Mouse (Mus musculus) urinary bladder, adult 2 months (tissue): ENCODE data around the gene Mapk13. TPM values are rescaled to one million over a fixed set of nuclear protein-coding genes. Genes with fewer than 3 reads are reported as not detected.
"Not testable (repeated sequence)": the region's sequence is repeated elsewhere in the genome, so short reads cannot be mapped to it uniquely, and the experiment has no call there.

Experiments
- DNase-seq: peaks from one replicate; pipeline ENCODE4 v3.0.0; 2022; ENCODE audit warnings: low spot score
- polyA plus RNA-seq: library from polyadenylated mRNA; depleted of rRNA; stranded (reverse); fragments of >200 nt; gene quantifications from 2 replicates; pipeline ENCODE4 v1.2.3, GENCODE M21; 2012; rRNA removed

Gene Mapk13
- polyA plus RNA-seq, 1 experiment = 42.8 TPM

DNA sequence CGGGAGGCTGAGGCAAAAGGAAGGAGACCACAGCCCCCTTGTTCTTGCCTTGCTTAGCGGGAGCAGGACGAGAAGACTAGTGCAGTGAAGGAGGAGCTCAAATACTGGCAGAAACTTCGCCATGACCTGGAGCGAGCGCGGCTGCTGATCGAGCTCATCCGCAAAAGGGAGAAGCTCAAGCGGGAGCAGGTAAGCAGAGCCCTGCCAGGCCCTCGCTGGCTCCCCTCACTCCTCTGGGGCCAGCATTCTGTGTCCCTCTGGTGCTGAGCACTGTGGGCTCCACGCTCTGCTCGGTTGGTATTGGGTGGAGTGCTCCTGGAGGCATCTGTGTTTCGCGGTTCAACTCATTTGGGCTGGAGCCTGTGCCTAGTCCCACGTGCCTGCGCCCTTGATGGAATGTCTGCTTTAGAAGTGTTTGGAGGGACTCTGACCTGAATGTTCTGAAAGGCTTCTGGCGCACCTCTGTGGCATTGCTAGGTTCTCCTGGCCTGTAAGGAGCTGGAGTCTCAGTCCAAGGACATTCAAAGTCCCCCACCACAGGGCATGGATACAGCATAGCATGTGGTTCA, 45.5 kb downstream of the Mapk13 start:
- no peak for DNase-seq

DNA sequence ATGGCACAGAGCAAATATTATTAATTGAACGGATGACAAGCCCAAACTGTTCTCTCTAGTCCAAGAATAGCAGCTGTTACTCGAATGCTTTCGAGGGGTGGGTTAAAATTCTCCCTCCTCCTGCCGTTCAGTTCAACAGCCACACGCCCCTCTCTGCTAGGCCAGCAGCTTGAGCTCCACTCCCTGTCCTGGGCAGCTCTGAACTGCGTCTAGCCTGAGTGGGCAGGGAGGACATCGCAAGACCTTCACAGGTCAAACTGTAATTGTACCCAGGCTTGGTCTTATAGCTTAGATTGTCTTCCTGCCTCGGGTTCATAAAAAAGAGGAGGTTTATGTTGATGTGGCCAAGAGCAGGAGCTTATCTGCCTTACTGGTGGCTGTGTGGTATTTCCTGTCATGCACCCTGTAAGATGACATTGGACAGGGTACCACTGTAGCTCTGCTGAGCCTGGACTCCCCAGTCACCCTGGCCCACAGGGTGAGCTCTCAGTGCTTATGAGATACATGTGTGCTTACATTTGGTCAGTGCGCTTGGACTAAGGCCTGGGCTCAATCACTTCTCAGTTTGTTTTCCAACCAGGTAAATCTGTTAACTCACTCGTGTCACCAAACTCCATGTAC, 46.4 kb downstream of the Mapk13 start:
- DNase-seq = no peak

DNA sequence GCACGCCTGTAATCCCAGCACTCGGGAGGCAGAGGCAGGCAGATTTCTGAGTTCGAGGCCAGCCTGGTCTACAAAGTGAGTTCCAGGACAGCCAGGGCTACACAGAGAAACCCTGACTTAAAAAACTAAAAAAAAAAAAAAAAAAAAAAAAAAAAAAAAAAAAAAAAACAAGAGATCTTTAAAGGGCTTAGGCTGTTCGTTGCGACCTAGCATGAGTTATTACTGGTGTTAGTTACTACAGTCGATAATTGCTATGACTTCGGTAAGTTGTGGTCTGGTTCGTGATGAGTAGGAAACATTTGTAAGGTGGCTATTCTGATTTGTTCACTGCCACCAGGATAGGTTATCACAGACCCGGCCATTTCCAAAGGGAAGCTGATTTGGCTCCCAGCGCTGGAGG, 47.2 kb downstream of the Mapk13 start:
- not testable (repeated sequence) for DNase-seq

DNA sequence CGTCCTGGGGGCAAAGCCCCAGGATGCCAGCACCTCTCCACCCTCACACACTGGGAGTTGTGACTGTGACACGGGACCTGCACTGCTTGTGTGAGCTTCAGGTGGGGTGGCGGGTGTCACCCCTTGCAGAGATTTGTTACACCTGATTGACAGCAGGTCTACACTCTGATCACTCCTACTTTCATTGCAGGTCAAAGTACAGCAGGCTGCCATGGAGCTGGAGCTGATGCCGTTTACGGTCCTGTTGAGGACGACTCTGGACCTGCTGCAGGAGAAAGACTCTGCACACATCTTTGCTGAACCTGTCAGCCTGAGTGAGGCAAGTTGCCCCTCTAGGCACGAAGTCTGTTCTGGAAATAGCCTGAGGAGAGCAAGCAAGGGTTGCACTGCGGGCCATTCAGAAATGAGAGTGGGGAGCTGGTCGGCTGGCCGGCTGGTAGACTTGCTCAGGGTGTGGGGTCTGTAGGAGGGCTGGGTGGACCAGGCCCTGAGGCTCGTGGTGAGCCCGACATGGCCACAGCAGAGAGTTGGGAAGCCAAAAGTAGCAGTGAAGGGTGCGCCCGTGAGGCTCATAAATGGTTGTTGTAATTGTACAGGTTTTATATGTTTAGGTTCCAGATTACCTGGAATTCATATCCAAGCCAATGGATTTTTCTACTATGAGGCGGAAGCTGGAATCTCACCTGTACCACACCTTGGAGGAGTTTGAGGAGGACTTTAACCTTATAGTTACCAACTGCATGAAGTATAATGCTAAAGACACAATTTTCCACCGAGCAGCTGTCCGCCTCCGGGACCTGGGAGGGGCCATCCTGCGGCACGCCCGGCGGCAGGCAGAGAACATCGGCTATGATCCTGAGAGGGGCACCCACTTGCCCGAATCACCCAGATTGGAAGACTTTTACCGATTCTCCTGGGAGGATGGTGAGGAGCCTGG, 48.0 kb downstream of the Mapk13 start:
- no peak for DNase-seq

DNA sequence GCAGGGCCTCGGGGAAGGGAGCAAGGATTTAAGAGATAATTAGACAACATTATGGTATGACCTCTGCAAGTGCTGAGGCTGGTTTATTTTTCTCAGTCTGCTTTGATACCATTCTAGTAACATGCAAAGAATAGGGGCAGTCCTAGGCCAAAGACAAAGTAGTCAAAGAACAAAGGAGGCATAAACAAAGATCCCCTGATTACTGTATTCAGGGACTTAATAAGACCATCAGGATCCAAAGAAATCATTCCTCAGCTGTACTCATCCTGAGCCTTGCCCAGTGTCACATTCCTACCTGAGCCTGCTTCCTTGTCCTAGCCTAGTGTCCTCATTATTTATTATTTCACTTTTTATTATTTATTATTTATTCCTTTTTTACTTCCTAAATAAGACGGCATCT, 51.1 kb downstream of the Mapk13 start:
- no peak for DNase-seq

DNA sequence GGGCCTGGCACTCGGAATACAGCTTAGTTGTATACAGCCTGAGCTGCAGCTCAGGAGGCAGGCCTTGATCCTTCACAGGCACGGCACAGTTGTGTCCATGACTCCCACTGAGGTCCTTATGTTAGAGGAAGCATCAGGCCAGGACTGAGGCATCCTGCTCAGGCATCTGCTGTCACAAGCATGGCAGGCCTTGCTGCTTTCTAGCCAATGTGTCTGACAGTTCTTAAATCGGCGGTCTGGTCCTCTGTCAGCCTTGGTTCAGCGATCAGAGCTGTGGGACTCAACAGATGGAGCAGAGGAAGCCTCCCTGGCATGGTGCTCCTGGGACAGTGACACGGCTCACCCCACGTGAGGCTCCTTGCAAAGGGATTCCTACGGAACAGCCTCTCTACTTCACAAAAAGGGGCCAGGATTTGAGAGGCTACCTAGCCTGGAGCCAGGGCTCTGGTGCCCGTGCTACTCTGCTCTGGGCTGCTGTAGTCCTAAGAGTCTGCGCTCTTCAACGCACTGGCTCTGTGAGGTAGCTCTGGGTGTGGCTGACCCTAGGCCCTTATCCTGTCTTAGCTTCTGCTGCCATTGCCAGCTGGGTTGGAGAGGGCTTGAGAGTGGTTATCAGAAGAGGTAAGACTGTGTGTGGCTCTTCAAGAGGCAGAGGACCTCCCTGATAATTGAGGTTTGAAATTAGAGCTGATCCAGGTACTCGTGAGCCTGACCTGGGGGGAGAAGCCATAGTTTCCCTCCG, 54.1 kb downstream of the Mapk13 start:
- DNase-seq = no peak

DNA sequence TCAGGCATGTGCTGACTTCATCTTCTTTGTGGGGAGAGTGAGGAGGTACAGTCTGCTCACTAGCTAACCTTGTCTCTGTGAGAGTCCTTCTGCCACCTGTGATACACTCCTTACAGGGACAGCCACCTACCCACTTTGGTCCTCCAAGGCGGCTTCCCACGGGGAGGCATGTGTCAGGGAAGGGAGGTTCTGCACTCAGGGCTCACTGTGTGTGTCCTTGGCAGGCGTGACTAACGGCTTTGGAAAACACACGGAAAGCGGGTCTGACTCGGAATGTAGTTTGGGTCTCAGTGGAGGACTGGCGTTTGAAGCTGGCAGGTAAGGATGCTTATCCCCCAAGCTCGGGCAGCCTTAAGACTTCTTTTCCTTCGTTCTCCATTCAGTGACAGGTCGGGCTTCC, 54.7 kb downstream of the Mapk13 start:
- DNase-seq = no peak

DNA sequence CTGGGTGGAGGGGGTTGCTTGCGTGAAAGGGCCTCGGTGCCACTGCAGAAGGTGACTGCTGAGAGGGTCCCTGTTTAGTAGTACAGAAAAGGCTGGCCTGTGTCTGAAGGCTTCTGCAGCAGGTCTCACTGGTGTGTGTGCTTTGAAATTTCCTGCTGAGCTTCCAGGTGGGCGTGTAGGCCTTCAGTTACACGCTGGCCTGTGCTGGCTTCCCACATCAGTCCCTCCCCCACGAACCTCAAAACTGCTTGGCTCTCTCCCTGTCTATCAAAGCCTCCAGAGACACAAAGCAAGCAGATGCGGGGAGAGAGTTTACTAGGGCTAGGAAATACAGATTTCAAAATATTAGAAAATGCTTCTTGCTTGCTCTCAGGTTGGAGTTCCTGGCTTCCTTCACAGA, 55.8 kb downstream of the Mapk13 start:
- DNase-seq = no peak

DNA sequence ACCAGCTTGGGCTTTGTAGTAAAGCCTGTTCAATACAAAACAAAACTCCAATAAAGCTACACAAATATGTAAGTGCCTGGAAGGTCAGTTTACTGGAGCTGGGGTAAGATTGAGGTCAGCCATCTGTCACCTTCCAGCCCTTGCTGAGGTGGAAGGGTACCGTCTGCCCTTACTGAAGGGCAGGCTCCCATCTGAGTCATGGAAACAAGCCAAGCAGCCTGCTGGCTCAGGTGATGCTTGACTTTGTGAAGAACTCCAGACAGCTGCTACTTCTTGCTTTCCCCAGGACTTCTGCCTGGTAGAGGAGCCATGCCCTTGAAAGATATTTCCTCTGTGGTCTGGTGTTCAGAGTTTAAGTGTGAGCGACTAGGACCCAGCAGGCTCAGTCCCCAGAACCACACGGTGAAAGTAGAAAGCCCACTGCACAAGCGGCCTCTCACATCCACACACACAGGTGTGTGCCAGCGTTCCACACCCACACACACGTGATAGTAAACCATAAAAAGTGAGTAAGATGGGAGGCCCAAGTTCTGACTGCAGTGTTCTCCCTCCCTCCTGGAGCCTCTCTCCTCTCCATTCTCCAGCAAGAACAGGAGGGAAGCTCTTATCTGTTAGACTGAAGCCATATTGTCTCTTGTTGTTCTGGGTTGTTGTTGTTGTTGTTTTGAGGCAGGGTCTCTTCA, 56.4 kb downstream of the Mapk13 start:
- no peak for DNase-seq

DNA sequence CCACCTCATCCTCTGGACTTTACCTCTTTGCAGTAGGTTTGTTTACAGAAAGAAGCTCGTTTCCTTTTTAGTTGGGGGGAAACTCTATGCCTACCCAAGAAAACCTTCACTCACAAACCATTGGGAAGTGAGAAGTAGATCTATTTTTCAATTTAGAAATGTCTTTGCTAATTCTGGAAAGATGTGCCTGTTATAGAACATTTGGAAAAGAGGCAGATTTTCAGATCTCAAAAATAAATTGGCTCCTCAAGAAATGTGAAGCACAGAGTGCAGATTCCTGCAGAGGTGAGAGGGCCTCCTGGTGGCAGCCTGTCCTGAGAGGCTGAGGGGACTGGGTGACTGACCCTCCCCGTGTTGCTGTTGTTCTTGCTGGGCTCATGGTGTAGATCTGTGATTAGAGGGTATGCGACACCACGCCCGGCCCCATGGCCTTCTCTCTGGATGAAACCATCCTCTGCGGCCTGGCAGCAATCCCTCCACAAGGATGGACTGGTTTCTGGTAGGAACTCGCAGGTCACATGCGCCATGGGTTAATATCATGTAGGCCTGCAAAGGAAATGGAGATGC, 58.7 kb downstream of the Mapk13 start:
- DNase-seq = no peak

DNA sequence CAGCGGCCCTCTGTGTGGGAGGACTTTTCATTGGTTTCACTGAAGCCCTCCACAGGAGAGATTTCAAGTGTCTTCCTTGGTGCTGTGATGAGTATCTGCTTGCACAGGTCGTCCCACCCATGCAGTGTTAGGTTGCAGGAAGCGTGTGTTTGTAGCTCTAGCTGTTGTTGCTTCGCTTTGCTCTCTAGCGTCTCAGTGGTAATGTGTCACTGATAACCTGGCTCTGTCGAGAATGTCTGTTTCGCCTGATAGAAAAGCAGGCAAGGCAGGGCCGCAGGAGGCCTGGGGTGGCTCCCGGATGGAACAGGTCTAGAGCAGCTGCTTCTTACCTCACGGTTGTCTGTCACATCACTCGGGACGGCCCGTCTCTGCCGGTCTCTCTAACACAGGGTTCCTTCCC, 60.0 kb downstream of the Mapk13 start:
- DNase-seq = no peak

Other genes with a start within 250 kb of the Mapk13 start
- not detected in 2 replicates for gene Armc12, start 238.5 kb upstream of the Mapk13 start, polyA plus RNA-seq
- gene Clpsl2, start 219.9 kb upstream of the Mapk13 start, polyA plus RNA-seq = not detected in 2 replicates
- 0.32 and 0.46 TPM in 2 replicates for gene Clps, start 208.5 kb upstream of the Mapk13 start, polyA plus RNA-seq
- 0.12 and 0.18 TPM in 2 replicates for gene Lhfpl5, start 193.7 kb upstream of the Mapk13 start, polyA plus RNA-seq
- gene Srpk1, start 146.6 kb upstream of the Mapk13 start, polyA plus RNA-seq = 31.2 and 33.5 TPM in 2 replicates
- gene Slc26a8, start 79.1 kb upstream of the Mapk13 start, polyA plus RNA-seq = 2.9 and 3.1 TPM in 2 replicates
- gene Mapk14, start 78.0 kb upstream of the Mapk13 start, polyA plus RNA-seq = 97.4 and 97.7 TPM in 2 replicates
- 0.34 and 1.1 TPM in 2 replicates for gene AC170998.1, start 43.2 kb upstream of the Mapk13 start, polyA plus RNA-seq
- gene Brpf3, start 31.8 kb downstream of the Mapk13 start, polyA plus RNA-seq = 33.3 and 34.0 TPM in 2 replicates
- gene Pnpla1, start 89.1 kb downstream of the Mapk13 start, polyA plus RNA-seq = 0.01 TPM in 1 of 2 replicates, not detected in the other
- gene 4930539E08Rik, start 146.0 kb downstream of the Mapk13 start, polyA plus RNA-seq = 0.14 and 0.29 TPM in 2 replicates
- gene Pxt1, start 174.5 kb downstream of the Mapk13 start, polyA plus RNA-seq = not detected in 2 replicates
- gene Kctd20, start 182.7 kb downstream of the Mapk13 start, polyA plus RNA-seq = 37.8 and 41.6 TPM in 2 replicates
- 81.3 and 97.5 TPM in 2 replicates for gene Stk38, start 238.7 kb downstream of the Mapk13 start, polyA plus RNA-seq